Mouse (Mus musculus) naive thymus-derived CD4-positive, alpha-beta T cell, adult 2 months (primary cell): ENCODE results near the gene Slc10a6.
A peak's percentile ranks its signal among the peaks of the same experiment; 100 is the strongest.

Experiments
- DNase-seq: peaks from one replicate; pipeline ENCODE4 v3.0.0-alpha.2; 2011; ENCODE audit warnings: low read depth

The Slc10a6 gene

DNA sequence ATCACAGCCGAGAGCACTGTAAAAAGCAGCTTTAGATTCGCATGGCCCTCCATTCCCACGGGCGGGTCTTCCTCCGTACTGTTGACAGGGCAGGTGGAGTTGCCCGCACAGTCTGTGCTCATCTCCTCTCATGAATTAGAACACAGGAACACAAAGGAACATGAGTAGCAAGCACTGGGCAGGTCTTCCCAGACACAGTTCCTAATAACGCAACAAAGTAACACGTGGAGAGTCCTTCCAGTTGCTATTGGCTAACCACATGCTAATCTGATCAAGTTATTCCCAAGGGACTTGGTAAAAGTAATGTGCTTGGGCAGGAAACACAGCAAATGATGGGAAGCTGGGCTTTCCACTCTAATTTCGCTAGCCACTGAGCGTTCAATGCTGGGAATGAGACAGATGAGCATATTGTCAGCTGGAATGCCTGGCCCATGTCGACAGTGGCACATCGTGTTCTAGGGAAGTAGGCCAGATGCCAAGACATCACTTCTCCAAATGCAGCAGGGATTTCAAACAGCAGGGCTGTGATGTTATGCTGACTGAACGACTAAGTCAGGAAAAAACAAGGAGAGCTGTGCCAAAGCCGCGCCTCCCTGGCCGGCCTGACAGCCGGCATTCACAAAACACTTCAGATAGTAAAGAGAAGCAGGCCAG, at the start of gene Slc10a6:
Gene Slc10a6 (minus strand): TSS at position 293 of the 654 bp plus-strand sequence.
- DNase-seq = no peak

DNA sequence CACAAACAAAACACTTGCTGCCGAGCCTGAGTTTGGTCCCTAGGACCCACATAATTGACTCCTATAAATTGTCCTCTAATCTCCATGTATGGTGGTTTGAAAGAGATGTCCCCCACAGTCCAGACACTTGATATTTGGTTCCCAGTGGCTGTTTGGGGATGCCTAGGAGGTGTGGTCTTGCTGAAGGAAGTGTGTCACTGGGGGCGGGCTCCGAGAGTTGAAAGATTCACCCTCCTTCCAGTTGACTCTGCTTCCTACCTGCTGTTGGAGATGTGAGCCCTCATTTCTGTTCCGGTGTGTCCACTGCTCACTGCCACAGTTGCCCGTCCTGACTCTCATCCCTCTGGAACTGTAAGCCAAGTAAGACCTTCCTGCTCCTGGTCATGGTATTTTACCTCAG, 49.8 kb upstream of the Slc10a6 start:
- DNase-seq = no peak

DNA sequence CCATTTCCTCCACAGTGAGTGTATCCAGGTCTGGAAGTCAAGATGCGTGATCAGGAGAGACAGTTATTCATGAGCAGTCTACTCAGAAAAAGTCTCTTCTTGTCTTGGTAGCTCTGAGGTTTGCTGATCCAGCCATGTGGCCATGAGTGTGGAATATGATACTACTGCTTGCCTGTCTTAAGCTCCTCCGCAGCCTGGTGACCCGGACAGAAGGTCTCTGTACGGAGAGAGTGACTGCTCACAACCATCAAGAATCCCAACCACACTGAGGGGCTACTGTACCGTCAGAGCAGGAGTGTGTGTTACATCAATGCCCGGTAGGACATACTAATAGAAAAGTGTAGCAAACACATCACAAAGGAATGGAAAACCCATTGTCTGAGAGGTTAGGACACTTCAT, 48.7 kb upstream of the Slc10a6 start:
- DNase-seq = no peak

DNA sequence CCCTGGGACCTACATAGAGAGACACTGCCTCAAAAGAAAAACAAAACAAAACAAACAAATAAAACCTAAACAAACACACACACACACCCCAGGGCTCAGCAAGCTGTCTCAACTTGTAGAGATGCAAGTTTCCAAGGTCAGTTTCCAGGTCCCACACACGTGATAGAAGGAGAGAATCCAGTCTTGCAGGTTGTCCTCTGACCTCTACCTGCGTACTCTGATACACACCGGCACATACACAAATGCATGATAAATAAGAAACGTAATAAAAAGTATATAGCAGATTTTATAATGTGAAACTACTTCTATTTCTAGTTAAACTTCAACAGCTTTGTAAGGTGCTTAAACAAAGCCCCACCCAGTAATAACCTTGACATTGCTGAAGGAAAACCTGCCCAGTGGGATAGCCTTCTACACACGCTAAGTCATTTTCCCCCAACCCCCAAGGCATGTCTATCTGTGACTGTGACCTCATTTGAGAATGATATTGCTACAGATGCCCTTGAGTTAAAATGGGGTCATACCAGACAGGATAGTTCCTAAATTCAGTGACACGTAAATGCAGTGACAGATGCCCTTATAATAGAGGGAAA, 47.2 kb upstream of the Slc10a6 start:
- no peak for DNase-seq

DNA sequence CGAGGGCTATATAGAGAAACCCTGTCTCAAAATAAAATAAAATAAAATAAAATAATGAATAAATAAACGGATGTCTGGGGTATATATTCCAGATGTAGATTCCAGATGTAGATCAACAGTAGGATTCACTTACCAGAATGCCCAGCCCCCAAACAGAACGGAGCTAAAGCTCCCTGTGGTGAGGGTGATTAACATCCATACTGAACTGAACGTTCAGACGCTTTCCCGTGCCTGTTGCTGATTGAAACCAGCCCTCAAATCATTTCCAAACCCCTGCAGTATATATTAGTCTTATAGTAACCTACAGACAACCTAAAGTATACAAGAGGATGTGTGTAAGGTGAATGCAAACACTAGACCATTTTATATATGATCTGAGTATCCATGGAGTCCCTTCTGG, 45.3 kb upstream of the Slc10a6 start:
- DNase-seq = no peak

DNA sequence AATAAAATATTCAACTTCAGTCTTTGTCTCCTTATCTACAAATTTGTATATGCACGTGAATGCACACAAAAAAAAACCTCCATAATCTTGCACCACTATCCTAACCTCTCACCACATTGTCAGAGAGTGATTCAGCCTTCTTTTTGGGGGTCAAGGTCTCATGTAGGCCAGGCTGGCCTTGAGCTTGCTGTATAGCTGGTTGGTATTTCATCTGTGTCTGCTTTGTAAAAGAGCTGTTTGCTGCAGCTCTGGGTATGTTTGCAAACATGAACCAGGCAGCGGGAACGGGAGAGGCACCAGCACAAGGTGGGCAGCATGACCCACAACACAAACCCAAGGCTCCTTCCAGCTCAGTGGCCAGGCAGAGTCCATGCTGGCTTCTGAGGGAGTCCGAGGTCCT, 44.4 kb upstream of the Slc10a6 start:
- DNase-seq = no peak

DNA sequence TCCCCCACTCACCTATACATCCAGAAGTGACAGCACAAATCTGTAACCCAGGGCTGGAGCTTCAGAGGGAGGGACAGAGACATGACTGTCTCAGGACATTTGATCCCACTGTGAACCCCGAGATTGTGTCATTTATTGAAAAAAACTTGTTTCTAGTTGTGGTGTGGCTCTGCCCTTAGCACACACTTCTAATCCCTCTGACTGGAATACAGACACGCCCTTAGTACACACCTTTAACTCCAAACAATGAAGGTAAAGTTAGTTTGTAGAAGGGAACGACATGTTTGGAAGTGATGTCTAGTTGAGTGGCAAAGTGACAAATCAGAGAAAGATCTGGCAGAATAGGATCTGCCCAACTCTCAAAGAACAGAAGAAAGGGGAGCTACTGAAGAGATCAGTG, 42.7 kb upstream of the Slc10a6 start:
- no peak for DNase-seq

DNA sequence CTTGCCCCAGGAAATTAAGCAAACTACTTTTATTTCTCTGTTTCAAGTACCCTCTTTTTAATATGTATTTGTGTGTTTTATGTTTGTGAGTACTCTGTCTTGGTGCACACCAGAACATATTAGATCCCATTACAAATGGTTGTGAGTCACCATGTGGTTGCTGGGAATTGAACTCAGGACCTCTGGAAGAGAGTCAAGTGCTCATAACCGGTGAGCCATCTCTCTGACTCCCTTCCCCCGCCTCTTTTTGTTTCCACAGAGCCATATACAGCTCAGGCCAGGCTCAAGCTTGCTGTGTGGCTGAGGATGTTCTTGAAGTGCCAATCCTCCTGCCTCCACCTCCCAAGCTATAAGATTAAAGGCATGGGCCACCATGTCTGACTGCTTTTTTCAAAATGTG, 36.7 kb upstream of the Slc10a6 start:
- no peak for DNase-seq

DNA sequence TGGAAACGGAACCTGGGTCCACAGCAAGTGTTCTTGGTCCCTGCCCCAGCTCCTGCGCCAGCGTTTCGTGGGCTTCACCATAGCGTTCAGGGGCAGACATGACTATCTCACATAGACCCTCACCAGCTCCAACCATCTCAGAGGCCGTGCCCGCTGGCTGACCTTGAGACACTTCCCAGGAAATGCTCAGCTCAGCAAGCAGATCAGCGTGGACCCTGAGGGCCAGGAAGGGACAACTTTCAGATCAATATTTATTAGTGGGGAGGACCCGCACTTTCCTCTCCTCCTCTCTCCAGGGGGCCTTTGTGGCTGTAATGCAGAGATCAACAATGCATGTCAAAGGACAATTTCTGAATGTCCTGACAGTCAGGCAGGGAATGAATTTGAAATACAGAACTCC, 35.7 kb upstream of the Slc10a6 start:
- no peak for DNase-seq

DNA sequence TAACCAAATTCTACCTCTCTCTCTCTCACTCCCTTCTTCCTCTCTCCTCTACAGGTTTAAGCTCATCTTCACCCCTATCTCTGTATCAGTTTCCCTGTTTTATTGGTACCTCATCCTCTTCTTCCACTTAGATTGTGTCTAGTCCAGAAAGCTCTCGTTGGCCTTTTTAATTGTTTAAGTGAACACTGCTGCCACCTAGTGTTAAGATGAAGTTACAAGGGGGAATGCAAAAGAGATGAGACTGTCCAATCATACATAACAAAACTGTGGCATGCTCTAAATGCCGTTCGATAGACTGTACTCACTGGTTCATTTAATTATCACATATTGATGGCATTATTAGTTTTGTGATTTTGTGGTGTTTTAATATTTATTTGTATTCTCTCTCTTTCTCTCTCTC, 30.4 kb upstream of the Slc10a6 start:
- peak; percentile 75 for DNase-seq

DNA sequence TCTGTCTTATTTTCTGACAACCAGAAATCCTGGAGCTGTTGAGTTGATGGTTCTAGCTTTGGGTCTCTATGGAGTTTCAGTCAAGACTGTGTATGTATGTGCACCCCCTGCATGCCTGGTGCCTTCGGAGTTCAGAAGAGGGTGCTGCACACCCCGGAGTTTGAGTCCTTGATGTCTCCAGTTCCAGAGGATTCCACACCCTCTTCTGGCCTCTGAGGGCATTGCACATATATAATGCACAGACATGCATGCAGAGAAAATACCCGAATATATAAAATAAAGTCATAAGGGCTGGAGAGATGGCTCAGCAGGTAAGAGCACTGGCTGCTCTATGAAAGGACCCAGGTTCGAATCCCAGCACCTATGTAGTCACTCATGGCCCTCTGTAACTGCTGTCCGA, 29.7 kb upstream of the Slc10a6 start:
- DNase-seq = no peak

DNA sequence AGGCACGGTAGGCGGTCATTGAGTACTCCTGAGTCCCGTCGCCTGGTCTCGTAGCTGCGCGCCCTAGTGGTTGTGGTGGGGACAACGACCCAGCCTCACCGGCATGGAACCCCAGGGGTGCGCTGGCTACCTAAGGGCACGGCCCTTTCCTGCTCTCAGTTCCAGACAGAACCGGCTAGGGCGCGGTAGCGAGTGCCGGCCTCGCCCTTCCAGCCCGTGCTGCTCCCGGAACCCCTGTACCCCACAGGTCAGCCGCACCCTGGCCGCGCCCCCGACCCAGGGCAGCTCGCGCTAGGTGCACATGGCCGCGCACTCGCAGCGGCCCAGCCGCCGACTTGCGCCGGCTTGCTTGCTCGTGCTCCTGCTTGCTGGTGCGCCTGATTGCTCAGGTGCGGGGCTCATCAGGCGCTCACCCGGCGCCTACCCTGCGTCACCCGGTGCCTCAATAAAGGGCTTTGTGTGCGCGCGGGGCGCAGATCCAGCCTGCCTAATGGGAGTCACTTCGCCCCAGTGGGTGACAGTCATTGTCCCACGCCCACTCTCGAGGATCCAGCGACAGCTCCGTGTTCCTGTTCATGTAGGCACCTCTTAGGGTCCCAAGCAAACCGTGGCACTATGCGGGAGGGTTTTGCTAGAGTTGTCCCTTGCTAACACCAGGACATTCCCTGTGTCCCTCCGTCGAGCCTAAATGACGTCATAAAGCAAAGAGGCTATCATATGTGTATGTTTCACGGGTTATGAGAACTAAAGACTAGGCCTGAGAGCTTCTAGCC, 26.3 kb upstream of the Slc10a6 start, which contains the start of gene 1700016H13Rik:
Gene 1700016H13Rik (minus strand): TSS at position 665 of the 773 bp plus-strand sequence.
- peak; percentile 77 for DNase-seq

DNA sequence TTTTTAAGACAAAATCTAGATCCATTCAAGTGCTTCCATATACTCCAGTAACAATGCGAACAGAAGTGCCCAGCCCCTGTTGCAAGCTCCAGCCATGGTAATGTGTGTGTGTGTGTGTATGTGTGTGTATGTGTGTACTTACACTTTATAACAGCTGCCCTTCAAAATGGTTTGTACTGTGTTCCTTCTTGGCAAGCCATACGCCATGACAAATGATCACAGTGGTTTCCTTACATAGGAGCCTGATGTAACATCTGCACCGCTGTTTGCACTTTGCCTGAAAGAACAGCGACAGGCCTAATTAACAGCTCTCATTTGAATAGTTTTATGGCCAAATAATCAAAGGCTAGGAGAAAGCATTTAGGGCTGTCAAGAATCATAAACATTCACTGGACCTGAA, 25.6 kb upstream of the Slc10a6 start:
- DNase-seq = peak; percentile 16

DNA sequence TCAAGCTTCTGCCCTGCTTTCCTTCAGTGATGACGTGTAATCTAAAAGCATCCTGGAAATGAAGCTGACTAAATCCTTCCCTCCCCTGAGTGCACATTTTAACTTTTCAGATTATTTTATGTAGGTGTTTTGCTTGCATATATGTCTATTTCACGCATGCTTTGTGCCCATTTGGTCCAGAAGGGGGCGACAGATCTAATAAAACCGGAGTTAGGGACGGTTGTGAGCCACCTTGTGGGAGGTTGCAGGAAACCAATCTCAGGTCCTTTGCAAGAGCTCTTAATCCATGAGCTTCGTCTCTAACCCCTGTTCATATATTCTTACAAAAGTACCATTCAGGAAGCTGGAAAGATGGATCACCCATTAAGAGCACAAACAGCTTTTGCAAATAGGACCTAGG, 25.0 kb upstream of the Slc10a6 start:
- DNase-seq = peak; percentile 64

DNA sequence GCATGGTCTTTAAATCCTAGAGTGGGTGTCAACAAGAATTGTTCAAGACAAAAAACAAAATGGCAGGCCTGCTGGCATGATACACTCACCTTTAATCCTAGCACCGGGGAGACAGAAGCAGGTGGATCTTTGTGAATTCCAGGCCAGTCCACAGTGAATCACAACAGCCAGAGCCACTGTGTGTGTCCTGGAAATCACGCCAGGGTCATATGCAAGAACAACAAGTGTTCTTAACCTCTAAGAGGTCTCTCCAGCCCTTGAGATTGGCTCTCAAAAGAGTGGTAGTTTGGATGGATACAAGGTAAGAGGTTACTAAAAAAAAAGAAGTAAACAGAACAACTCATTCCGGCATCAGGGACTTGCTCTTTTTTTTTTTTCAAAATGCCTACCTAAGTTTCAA, 18.1 kb upstream of the Slc10a6 start:
- DNase-seq = no peak

DNA sequence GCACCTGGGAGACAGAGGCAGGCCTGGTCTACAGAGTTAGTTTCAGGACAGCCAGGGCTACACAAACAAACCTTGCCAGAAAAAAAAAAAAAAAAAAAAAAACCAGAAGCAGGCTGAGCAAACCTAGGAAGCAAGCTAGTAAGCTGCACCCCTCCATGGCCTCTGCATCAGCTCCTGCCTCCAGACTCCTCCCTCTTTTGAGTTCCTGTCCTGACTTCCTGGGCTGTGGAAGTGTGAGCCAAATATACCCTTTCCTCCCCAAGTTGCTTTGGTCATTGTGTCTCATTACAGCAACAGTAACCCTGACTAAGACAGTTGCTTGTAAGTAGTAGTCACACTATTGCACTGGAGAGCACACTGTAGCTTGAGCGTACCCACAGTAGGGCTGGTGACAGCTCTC, 15.0 kb upstream of the Slc10a6 start:
- DNase-seq = no peak

DNA sequence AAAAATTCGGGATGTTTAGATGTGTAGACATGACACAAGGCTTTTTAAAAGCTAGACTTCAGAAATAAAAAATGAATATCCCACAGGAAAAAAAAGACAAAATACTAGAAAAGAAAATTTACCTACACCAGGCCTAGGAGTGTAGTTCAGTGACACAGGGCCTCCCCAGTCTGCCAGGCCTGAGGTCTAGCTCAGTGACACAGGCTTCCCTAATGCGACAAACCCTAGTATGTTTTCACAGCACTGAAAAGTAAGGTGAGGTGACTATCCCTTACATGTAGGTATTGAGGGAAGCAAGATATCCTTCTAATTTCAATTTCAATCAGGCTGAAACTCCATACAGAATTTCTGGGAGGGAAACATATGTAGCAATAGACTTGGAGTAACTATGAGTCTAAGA, 8.0 kb upstream of the Slc10a6 start:
- no peak for DNase-seq

DNA sequence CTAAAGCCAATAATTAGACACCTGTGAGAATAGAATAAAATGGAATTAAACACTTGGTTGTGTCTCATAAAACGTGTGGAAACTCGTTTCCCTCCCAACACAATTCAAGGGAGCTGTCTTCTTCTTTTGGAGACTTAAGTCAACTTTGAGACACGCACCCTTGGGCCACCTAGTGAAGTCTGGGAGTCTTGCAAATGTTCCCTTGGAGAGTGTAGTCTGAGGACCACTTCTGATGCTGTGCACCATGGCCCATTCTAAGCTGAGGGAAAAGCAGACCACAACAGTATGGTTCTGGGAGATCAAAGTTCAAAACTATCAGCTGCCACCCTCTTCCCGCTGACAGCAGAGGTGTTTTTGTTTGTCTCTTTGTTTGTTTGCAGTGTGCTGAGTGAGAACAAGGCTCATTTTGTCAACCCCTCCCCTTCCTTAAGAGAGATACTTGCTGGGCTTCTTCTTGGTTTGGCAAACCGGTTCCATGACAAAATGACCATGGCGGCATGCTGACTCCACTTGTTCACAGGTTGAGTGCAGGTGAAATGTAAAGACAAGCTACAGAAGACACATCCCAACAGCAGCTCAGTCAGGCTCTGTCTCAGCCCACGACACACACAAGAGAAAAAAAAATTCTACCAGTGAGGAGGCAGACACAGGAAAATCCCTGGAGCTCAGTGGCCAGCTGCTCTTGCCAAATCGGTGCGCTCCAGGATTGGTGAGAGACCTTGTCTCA, 814 bp upstream of the Slc10a6 start:
- no peak for DNase-seq

DNA sequence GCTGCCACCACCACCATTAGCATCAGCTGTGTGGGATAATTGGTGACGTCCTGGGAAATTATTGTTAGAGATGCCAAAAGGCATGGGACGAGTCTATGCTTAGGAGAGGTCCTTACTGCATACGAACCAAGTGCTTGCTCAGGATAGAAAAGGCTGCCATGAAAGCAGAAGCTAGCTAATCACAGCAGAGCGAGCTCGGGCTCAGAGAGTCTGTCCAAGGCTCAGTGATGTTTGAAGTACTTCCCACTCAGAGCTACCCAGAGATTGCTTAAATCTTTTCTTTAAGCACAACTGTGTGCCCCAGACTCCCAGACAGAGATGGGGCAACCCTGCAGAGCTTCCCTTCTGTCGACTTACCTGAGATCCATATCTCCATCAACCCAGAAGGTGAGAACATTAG, 704 bp downstream of the Slc10a6 start:
- no peak for DNase-seq

DNA sequence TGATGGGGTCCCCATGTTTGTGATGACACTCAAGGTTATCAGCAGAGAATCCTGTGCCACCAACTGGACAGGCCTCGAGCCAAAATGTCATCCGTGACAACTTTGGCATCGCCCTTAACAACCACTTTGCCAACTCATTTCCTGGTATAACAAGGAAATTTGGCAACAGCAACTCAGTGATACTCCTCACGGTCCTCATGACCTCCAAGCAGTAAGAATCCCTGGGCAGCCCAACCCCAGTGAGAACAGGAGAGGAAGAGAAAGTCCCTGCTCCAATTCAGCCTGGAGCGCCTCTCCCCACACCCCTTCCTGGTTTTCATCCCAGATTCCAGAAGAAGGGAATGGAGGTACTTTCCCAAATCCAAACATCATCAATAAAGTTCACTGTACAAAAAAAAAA, 4.4 kb downstream of the Slc10a6 start:
- no peak for DNase-seq

DNA sequence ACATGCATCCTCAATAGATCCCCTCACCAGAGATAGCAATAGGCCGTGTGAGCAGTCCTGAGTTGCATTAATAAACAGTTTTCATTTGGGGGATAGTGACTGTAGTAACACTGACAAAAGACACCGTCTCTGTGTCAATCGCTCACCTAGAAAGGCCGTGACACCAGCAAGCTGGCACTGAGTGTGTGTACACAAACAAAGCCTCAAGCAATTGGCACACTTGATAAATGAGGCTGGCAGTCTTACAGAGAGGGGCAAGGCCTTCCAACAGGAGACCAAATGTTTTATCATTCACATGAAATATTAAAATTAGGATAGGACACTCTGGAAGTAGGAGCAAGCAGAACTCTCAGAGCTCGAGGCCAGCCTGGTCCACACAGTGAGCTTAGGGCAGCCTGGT, 6.9 kb downstream of the Slc10a6 start:
- no peak for DNase-seq

DNA sequence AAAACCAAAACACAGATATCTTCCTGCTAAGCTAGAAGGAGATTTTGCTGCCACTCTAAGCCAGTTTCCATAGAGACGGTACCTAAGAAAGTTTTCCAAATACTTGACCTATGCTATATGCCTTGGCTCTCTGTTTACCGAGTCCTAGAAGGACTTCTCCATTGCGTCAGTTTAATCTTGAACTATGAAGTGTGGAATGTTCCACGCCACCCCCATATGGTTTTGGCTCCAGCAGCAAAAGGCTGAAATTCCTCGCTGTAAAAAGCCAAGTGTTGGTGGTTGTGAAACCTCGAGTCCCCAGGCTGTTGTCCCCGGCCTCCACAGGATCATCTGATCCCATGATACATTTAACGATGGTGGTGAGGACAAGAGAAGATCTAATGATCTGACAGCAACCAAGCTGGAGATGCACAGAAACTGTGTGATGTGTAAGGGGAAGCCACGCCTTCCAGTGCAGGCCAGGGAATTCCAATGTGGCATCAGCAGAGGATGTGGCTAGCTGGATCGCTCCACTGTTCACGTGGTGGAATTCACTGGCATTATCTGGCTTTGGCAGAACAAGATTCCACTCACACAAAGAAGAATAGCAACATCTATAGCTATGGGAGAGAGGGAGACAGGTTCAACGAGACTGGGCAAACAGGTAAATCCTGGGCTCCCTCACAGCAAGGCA, 8.8 kb downstream of the Slc10a6 start:
- DNase-seq = no peak
